Mouse (Mus musculus): Measurements from ENCODE around the gene Nxpe4. TPM values are rescaled to one million over a fixed set of nuclear protein-coding genes. Genes with fewer than 3 reads are reported as not detected.
"Not testable (repeated sequence)": the region's sequence is repeated elsewhere in the genome, so short reads cannot be mapped to it uniquely, and the experiment has no call there.

Nxpe4 gene
- polyA plus RNA-seq, 1 experiment from 2014 or later: 4.7 TPM

- H3K4me1 ChIP-seq (ENCODE audit: control insufficient read depth, insufficient read depth, low read length): no peaks in the 10 kb centered on the region; the same call in 1 of the 2 replicates
- ATAC-seq (replicated peaks; ENCODE audit: extremely low read depth, insufficient read depth, low FRiP score): no peak
- 63% methylated on average over 10 of the region's 10 CpGs for WGBS
- H3K4me3 ChIP-seq (ENCODE audit: low read length): no peak overlapping the region
- H3K9ac ChIP-seq (ENCODE audit: low read length): no peak overlapping the region
- no peak overlapping the region for H3K4me2 ChIP-seq (ENCODE audit: low read depth, low read length)
- no peaks in the 10 kb centered on the region for H3K36me3 ChIP-seq (ENCODE audit: control insufficient read depth, insufficient read depth)
- no peak overlapping the region for H3K27ac ChIP-seq (ENCODE audit: low read length)
- peaks cover 3% of the 10 kb centered on the region; the same call in 1 of the 2 replicates for H3K9me3 ChIP-seq (replicated peaks; ENCODE audit: control insufficient read depth, low read length)
- H3K27me3 ChIP-seq (ENCODE audit: control insufficient read depth, insufficient read depth, low read length): no peaks in the 10 kb centered on the region
Measured at GRCm38 (mm10) chr9:48407549-48408327, 245.9 kb downstream of the Nxpe4 start.

- no peaks in the 10 kb centered on the region; the same call in 1 of the 2 replicates for H3K4me1 ChIP-seq (ENCODE audit: control insufficient read depth, insufficient read depth, low read length)
- no peak for ATAC-seq (replicated peaks; ENCODE audit: extremely low read depth, insufficient read depth, low FRiP score)
- no peak overlapping the region for H3K4me3 ChIP-seq (ENCODE audit: low read length)
- no peak overlapping the region for H3K27ac ChIP-seq (ENCODE audit: low read length)
- H3K27me3 ChIP-seq (ENCODE audit: control insufficient read depth, insufficient read depth, low read length): no peaks in the 10 kb centered on the region
- 58% methylated on average over 6 of the region's 6 CpGs for WGBS
- H3K36me3 ChIP-seq (ENCODE audit: control insufficient read depth, insufficient read depth): no peaks in the 10 kb centered on the region
- no peak overlapping the region for H3K9ac ChIP-seq (ENCODE audit: low read length)
- no peak overlapping the region for H3K4me2 ChIP-seq (ENCODE audit: low read depth, low read length)
- H3K9me3 ChIP-seq (replicated peaks; ENCODE audit: control insufficient read depth, low read length): no peaks in the 10 kb centered on the region
Measured at GRCm38 (mm10) chr9:48410217-48411035, 248.6 kb downstream of the Nxpe4 start.

GRCm38 (mm10) chr9:48413591-48413990 lies 251.8 kb downstream of the Nxpe4 start:
- 88% methylated on average over 2 of the region's 2 CpGs for WGBS
- no peak overlapping the region for H3K9ac ChIP-seq (ENCODE audit: low read length)
- H3K36me3 ChIP-seq (ENCODE audit: control insufficient read depth, insufficient read depth): no peaks in the 10 kb centered on the region
- no peak for ATAC-seq (replicated peaks; ENCODE audit: extremely low read depth, insufficient read depth, low FRiP score)
- H3K27me3 ChIP-seq (ENCODE audit: control insufficient read depth, insufficient read depth, low read length): no peaks in the 10 kb centered on the region
- no peak overlapping the region for H3K27ac ChIP-seq (ENCODE audit: low read length)
- no peaks in the 10 kb centered on the region for H3K9me3 ChIP-seq (replicated peaks; ENCODE audit: control insufficient read depth, low read length)
- H3K4me3 ChIP-seq (ENCODE audit: low read length): no peak overlapping the region
- no peak overlapping the region for H3K4me2 ChIP-seq (ENCODE audit: low read depth, low read length)
- no peaks in the 10 kb centered on the region for H3K4me1 ChIP-seq (ENCODE audit: control insufficient read depth, insufficient read depth, low read length)

GRCm38 (mm10) chr9:48417366-48417765 lies 255.5 kb downstream of the Nxpe4 start:
- WGBS: 84% methylated on average over 8 of the region's 8 CpGs

GRCm38 (mm10) chr9:48417994-48418393 lies 256.2 kb downstream of the Nxpe4 start:
- ATAC-seq (replicated peaks; ENCODE audit: extremely low read depth, insufficient read depth, low FRiP score): no peak
- no peak overlapping the region for H3K4me2 ChIP-seq (ENCODE audit: low read depth, low read length)
- no peak overlapping the region for H3K4me3 ChIP-seq (ENCODE audit: low read length)
- 69% methylated on average over 3 of the region's 3 CpGs for WGBS
- no peaks in the 10 kb centered on the region for H3K9me3 ChIP-seq (replicated peaks; ENCODE audit: control insufficient read depth, low read length)
- H3K27me3 ChIP-seq (ENCODE audit: control insufficient read depth, insufficient read depth, low read length): no peaks in the 10 kb centered on the region
- H3K36me3 ChIP-seq (ENCODE audit: control insufficient read depth, insufficient read depth): no peaks in the 10 kb centered on the region
- no peak overlapping the region for H3K27ac ChIP-seq (ENCODE audit: low read length)
- H3K9ac ChIP-seq (ENCODE audit: low read length): no peak overlapping the region
- no peaks in the 10 kb centered on the region for H3K4me1 ChIP-seq (ENCODE audit: control insufficient read depth, insufficient read depth, low read length)

More at GRCm38 (mm10) chr9:48417366-48417765, 255.5 kb downstream of the Nxpe4 start:
- not testable (repeated sequence) for H3K27me3 ChIP-seq (ENCODE audit: control insufficient read depth, insufficient read depth, low read length); H3K36me3 ChIP-seq (ENCODE audit: control insufficient read depth, insufficient read depth); ATAC-seq (replicated peaks; ENCODE audit: extremely low read depth, insufficient read depth, low FRiP score); H3K9ac ChIP-seq (ENCODE audit: low read length); H3K4me2 ChIP-seq (ENCODE audit: low read depth, low read length); H3K4me1 ChIP-seq (ENCODE audit: control insufficient read depth, insufficient read depth, low read length); H3K4me3 ChIP-seq (ENCODE audit: low read length); H3K27ac ChIP-seq (ENCODE audit: low read length); H3K9me3 ChIP-seq (replicated peaks; ENCODE audit: control insufficient read depth, low read length)

GRCm38 (mm10) chr9:48418397-48418796 lies 256.6 kb downstream of the Nxpe4 start:
- Histone ChIP-seq H3K4me2 (ENCODE audit: low read depth, low read length) (no peak overlapping the region), H3K27ac (ENCODE audit: low read length) (no peak overlapping the region), H3K36me3 (ENCODE audit: control insufficient read depth, insufficient read depth) (no peaks in the 10 kb centered on the region), H3K4me3 (ENCODE audit: low read length) (no peak overlapping the region), H3K27me3 (ENCODE audit: control insufficient read depth, insufficient read depth, low read length) (no peaks in the 10 kb centered on the region), H3K9ac (ENCODE audit: low read length) (no peak overlapping the region), H3K4me1 (ENCODE audit: control insufficient read depth, insufficient read depth, low read length) (no peaks in the 10 kb centered on the region), H3K9me3 (replicated peaks; ENCODE audit: control insufficient read depth, low read length) (no peaks in the 10 kb centered on the region)
- ATAC-seq (replicated peaks; ENCODE audit: extremely low read depth, insufficient read depth, low FRiP score): no peak
- WGBS: 72% methylated on average over 2 of the region's 2 CpGs

- 58% methylated on average over 8 of the region's 8 CpGs for WGBS
- Histone ChIP-seq H3K9me3 (replicated peaks; ENCODE audit: control insufficient read depth, low read length) (no peaks in the 10 kb centered on the region), H3K9ac (ENCODE audit: low read length) (no peak overlapping the region), H3K4me1 (ENCODE audit: control insufficient read depth, insufficient read depth, low read length) (no peaks in the 10 kb centered on the region), H3K4me3 (ENCODE audit: low read length) (no peak overlapping the region), H3K27me3 (ENCODE audit: control insufficient read depth, insufficient read depth, low read length) (no peaks in the 10 kb centered on the region), H3K4me2 (ENCODE audit: low read depth, low read length) (no peak overlapping the region), H3K36me3 (ENCODE audit: control insufficient read depth, insufficient read depth) (no peaks in the 10 kb centered on the region), H3K27ac (ENCODE audit: low read length) (no peak overlapping the region)
- no peak for ATAC-seq (replicated peaks; ENCODE audit: extremely low read depth, insufficient read depth, low FRiP score)
Measured at GRCm38 (mm10) chr9:48418829-48419228, 257.0 kb downstream of the Nxpe4 start.

GRCm38 (mm10) chr9:48420437-48420836 lies 258.6 kb downstream of the Nxpe4 start:
- Histone ChIP-seq H3K27ac (ENCODE audit: low read length) (no peak overlapping the region), H3K27me3 (ENCODE audit: control insufficient read depth, insufficient read depth, low read length) (no peaks in the 10 kb centered on the region), H3K36me3 (ENCODE audit: control insufficient read depth, insufficient read depth) (no peaks in the 10 kb centered on the region), H3K9me3 (replicated peaks; ENCODE audit: control insufficient read depth, low read length) (no peaks in the 10 kb centered on the region), H3K4me3 (ENCODE audit: low read length) (no peak overlapping the region), H3K4me2 (ENCODE audit: low read depth, low read length) (no peak overlapping the region), H3K9ac (ENCODE audit: low read length) (no peak overlapping the region), H3K4me1 (ENCODE audit: control insufficient read depth, insufficient read depth, low read length) (no peaks in the 10 kb centered on the region)
- WGBS: 80% methylated on average over 7 of the region's 7 CpGs
- no peak for ATAC-seq (replicated peaks; ENCODE audit: extremely low read depth, insufficient read depth, low FRiP score)

- Histone ChIP-seq H3K4me2 (ENCODE audit: low read depth, low read length) (no peak overlapping the region), H3K9me3 (replicated peaks; ENCODE audit: control insufficient read depth, low read length) (no peaks in the 10 kb centered on the region), H3K36me3 (ENCODE audit: control insufficient read depth, insufficient read depth) (no peaks in the 10 kb centered on the region), H3K27me3 (ENCODE audit: control insufficient read depth, insufficient read depth, low read length) (no peaks in the 10 kb centered on the region), H3K4me3 (ENCODE audit: low read length) (no peak overlapping the region), H3K9ac (ENCODE audit: low read length) (no peak overlapping the region), H3K27ac (ENCODE audit: low read length) (no peak overlapping the region), H3K4me1 (ENCODE audit: control insufficient read depth, insufficient read depth, low read length) (no peaks in the 10 kb centered on the region)
- WGBS: 47% methylated on average over 2 of the region's 2 CpGs
- ATAC-seq (replicated peaks; ENCODE audit: extremely low read depth, insufficient read depth, low FRiP score): no peak
Measured at GRCm38 (mm10) chr9:48421029-48421428, 259.2 kb downstream of the Nxpe4 start.
